Mouse (Mus musculus): Measurements from ENCODE around the gene Ctsh.
A peak's percentile ranks its signal among the peaks of the same experiment; 100 is the strongest.
"Not testable (repeated sequence)": the region's sequence is repeated elsewhere in the genome, so short reads cannot be mapped to it uniquely, and the experiment has no call there.

Gene Ctsh

DNA sequence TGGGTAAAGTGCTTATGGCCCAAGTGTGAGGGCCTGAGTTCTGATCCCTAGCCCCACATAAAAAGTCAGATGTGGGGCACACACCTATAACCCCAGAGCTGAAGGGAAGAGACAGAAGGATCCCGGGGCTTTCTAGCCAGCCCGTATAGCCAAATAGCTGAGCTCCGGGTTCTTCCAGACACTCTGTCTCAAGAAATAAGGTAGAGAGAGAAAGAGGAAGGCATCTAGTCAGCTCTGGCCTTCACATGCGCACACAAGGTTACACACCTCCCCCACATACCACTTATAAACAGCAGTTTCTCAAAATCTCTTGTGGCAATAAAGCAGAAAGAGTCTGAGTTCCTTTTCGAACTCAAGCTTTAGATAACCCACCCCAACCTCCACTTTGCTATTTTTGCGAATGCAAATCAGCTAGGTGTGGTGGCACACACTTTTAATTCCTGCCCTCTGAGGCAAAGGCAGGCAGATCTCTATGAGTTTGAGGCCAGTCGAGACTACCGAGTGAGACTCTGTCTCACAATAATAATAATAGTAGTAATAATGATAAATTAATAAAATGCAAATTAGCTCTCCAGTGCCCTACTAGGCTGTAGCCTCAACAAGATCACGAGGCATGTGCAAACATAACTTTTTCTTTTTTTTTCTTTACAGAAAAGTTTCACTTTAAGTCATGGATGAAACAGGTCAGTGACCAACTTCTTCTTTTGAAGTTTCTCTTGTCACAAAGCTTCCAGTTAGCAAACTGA, 6.0 kb downstream of the Ctsh start:
- DNase-seq (ENCODE audit: low spot score in 2 of 2), result no peak

DNA sequence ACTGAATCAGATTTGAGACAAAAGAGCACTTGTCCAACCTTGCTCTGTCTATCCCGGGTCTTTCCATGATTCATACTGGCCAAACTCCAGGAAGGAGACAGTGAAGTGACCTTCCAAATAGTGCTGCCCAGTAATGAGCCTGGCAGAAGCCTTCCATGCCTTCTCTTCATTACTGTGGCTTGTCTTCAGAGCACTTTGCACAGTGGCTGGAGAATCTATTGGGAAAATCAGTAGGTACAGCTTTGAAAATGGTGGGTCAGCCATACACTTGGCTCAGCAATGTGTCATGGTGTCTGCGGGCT, 6.6 kb downstream of the Ctsh start:
- DNase-seq (ENCODE audit: low spot score in 2 of 2), result no peak

DNA sequence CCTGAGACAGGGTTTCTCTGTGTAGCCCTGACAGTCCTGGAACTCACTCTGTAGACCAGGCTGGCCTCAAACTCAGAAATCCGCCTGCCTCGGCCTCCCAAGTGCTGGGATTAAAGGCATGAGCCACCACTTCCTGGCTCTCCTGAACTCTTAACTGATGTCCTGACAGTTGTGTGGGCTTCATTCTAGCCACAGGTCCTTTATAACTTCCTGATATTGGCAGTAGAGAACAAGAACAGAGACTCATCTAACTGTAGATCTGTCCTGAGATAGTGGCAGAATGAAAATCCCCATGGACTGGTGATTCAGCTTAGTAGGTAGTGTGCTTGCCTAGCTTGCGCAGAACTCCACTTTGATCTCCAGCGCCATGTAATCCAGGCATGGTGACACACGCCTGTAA, 7.0 kb downstream of the Ctsh start:
- not testable (repeated sequence) for DNase-seq (ENCODE audit: low spot score in 2 of 2)

DNA sequence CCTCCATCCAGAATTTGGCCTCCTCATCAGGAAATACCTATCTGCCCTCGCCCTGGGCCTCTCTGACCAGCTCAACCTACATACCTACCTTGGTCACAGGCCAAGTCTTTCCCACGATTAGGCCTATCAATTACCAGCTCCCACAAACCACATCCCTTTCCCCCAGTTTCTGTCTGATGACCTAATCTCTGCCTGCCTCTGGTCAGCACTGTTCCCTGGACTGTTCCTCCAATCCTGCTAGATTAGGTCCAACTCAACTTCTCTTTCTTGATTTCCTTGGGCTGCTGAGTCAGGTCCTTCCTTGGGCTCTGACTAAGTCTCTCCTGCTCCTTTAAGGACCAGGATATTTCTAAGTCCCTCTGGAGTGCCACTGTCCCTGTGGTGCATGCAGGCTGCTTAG, 13.4 kb downstream of the Ctsh start:
- no peak for DNase-seq (ENCODE audit: low spot score in 2 of 2)

DNA sequence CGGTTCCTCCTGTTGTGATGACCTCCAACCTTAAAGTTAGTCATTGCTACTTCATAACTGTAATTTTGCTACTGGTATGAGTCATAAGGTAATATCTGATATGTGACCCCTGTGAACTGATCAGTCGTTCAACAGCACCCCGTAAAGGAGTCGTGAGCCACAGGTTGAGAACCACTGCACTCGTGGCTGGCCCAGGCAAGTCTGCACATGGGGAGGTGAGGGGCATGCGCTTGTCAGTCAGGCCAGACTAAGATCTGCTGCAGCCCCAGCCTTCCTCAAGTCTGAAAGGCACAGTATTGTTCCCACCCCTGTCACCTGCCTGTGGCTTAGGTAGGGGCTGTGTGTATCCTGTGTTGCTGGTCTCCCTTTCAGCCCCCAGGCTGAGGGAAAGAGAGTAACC, 14.8 kb downstream of the Ctsh start:
- no peak for DNase-seq (ENCODE audit: low spot score in 2 of 2)

DNA sequence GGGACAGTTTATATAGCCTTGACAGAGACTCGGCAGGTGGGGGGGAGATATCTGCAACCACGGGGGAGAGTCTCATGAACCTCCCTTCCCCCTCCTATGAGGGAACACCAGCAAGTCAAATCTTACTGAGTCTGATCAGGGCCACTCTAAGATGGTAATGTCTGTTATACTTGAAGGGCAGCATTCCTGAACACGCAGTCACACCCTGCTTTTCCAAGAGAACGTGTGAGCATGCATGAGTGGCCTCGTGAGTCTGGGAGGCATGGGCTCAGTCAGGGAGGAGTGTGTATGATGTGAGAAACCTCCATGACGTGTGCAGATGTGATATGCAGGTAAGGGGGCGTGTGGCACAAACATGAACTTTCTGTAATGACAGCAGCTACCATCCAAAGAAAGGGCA, 15.5 kb downstream of the Ctsh start:
- DNase-seq (ENCODE audit: low spot score in 2 of 2), result no peak

DNA sequence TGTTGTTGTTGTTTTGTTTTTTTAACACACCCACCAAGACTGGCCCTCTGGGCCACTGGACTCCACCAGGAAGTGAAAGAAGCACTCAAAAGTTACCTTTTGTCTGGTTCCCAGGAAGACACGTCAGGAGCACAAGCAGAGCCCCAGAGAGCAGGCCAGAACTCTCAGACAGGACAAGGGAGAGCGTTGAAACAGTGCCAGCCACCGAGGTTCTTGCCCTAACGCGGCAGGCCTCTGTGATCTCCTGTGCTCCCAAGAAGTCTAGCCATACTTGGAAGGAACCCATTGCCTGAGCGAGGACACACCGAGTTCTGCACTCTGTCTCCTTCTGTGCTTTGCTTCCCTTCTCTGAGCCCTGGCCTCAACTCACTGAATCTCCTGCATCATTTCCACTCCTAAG, 16.2 kb downstream of the Ctsh start:
- no peak for DNase-seq (ENCODE audit: low spot score in 2 of 2)

DNA sequence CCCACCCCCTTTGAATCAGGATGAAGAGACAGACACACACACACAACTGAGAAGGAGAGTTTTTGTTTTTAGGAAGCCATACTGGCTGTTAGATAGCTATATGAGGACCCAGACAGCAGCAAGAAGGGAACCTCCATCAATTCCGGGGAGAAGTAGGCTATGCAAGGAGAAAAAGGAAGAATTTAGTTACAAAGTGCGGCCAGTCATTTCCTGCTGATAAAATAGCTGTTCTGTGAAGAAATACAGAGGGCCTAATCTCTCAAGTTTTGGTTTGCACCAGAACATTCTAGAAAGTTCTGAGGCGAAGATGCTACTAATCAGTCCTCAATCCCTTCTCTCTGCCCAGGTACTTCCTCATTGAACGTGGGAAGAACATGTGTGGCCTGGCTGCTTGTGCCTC, 21.4 kb downstream of the Ctsh start:
- DNase-seq (ENCODE audit: low spot score in 2 of 2), result no peak

DNA sequence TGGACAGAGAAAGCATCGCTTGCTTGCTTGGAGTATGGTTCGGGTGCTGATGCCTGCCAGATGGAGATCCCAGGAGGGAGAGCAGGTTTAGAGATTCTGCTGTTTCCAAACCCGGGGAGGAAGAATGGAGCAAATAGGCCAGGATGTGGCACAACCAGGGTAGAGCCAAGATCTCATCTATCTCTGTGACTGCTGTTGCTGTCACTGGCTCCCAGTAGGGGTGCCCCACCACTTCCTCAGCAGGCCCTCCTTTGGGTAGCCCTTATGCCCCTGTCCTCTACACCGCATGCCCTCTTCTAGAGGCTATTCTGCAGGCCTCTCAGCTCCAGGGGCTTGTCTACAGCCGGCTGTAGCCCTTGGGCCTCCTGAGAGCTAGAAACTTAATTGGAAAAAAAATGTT, 22.2 kb downstream of the Ctsh start:
- DNase-seq (ENCODE audit: low spot score in 2 of 2), result no peak

DNA sequence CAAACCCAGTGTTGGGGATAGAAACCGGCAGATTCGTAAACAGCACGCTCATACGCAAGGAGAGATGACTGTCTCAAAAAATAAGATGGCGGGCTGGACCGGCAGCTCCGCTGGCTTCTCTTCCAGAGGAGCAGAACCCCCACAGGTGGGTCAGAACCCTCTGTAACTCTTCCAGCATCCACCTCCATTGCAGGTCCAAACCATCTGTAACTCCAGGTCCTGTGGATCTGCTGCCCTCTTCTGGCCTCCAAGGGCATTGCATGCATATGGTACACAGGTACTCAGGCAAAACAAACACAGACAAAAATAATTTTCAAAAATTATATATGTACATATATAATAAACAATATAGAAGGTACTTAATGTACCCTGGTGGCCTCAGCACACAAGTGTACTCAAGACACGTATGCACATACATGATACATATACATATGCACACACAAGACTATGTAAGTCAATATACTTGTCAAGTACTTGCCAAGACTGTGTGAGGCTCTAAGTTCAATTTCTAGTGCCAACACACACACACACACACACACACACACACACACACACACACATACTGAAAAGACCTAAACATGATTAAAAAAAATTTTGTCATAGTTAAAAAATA, 23.0 kb downstream of the Ctsh start:
- peak; percentile 14 to 59 for DNase-seq (ENCODE audit: low spot score in 2 of 2)

DNA sequence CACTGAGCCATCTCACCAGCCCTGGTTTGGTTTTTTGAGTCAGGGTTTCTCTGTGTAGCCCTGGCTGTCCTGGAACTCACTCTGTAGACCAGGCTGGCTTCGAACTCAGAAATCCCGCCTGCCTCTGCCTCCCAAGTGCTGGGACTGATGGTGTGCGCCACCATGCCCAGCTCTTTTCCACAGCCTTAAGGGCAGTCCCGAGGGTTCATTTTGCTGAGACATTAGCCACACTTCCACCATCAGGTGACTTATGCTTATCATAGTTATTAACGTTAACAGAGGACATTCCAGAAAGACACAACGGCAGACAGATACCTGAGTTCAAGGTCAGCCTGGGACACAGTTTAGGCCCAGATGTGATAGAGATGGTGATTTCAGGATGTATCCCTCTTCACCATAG, 28.0 kb downstream of the Ctsh start:
- not testable (repeated sequence) for DNase-seq (ENCODE audit: low spot score in 2 of 2)

DNA sequence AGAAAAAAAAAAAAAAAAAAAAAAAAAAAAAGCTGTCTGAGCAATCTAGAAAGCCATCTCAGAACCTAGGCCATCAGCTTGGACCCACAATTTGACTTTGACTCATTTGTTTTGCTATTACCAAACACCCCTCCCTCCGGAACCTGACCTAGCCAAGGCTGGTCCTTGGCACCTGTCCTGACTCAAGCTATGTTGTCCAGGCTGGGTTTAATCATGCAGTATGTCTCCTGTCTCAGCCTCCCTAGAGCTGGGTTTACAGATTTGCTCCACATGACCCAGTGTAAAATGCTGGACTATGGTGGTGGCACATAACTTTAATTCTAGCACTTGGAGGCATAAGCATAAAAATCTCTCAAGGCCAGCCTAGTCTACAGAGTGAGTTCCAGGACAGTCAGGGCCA, 29.0 kb downstream of the Ctsh start:
- DNase-seq (ENCODE audit: low spot score in 2 of 2), result no peak

DNA sequence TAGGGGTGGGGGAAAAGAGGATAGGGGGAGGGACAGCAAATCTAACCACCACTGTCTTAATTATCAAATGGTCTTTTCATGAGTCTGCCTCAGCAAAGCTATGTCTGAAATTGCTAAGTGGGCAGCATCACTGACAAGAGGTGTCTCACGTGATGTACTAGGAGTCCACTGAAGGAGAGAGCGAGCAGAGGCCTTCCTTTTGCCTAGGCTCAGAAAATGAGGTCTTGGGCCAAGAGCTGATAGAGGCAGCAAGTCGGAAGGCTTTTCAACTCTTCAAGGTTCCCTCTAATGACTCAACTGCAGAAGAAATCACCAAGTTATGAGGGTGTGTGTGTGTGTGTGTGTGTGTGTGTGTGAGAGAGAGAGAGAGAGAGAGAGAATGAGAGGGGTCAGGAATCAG, 30.2 kb downstream of the Ctsh start:
- DNase-seq (ENCODE audit: low spot score in 2 of 2), result no peak

DNA sequence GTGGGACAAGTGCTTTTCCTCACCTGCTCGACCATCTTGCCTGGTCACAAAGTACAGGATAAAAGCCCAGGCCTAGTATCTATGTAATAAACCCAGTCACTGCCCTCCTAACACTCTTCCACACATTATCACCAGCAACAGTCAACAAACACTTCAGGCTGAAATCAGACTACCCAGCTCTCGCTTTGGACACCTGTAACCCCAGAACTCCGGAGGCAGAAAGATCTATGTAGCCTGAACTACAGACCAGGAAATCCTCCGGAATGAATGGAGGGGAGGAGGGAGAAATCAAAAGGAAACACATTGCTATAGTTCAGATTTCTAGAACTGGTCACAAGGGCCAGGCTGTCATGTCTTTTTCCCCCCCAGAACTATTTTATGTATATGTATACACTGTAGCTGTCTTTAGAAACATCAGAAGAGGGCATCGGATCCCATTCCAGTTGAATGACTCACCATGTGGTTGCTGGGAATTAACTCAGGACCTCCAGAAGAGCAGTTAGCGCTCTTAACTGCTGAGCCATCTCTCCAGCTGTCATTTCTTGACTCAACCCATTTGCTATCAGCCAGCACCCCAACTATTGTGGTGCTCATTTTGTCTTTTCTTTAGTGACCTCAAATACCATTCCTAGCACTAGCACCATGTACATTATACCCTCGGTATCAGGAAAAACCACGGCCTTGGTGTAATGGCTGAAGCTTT, 31.0 kb downstream of the Ctsh start:
- no peak for DNase-seq (ENCODE audit: low spot score in 2 of 2)

DNA sequence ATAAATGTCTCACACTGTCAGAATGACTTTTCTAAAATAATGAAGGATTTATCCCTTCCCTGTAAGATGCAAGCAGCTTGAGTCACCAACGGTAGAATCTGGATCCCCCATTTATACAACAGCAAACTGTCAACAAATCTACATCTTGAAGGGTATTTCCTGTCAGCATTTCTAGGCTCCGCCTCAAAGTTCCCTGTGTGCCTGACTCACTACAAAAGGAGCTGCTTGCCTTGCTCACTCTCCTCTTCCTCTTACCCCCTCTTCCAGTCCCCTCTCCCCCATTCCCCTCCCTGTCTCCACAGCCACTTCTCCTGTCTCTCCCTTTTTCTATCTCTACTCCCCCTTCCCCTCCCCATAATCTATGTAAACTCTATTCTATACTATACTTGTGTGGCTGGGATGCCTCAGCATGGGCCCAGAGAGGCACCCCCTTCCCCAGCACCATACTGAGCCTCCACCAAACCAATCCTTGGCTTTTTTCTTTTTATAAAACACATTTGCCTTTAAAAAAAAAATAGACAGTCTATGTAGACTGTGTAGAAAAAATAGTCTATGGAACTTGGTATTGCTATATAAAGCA, 34.0 kb downstream of the Ctsh start:
- no peak for DNase-seq (ENCODE audit: low spot score in 2 of 2)

DNA sequence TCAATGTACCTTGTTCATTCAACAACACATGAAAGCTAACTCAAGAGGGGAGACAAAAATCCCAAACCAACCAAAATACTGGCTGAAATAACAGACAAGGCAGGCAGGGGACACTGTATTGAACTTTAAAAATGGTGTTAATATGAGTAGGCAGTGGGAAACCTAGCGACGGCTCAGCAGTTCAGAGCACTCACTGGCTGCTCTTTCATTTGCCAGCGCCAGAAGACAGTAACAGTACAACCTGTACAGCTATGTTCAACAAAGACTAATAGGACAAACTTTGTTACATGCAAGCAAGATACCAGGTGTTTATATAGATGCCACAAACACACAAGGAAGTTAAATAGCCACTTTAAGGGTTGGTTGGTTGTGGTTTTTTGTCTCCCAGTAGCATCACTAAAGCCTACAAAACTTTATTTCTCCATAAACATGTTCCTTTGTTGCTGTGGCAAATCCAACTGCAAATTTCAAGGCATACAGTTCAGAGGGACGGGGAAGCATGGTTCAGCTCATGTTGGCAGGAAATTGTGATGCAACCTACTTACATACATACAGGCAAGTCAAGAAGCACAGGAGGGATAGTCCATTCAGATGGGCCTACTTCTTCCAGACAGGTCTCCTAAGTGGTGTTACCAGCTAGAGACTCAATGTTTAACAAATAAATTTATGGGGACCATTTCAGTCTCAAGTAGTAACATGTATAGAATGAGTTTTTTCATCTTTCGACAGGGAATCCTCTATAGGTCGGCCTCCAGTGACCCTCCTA, 35.6 kb downstream of the Ctsh start:
- DNase-seq (ENCODE audit: low spot score in 2 of 2), result no peak

DNA sequence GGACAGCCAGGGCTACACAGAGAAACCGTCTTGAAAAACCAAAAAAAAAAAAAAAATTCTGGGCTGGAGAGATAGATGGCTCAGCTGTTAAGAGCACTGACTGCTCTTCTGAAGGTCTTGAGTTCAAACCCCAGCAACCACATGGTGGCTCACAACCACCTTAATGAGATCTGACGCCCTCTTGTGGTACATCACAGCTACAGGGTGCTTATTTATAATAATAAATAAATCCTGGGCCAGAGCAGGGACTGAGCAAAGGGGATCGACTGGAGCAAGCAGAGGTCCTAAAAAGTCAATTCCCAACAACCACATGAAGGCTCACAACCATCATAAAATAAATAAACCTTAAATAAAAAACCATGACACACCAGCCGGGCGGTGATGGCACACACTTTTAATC, 45.0 kb downstream of the Ctsh start:
- DNase-seq (ENCODE audit: low spot score in 2 of 2), result no peak

DNA sequence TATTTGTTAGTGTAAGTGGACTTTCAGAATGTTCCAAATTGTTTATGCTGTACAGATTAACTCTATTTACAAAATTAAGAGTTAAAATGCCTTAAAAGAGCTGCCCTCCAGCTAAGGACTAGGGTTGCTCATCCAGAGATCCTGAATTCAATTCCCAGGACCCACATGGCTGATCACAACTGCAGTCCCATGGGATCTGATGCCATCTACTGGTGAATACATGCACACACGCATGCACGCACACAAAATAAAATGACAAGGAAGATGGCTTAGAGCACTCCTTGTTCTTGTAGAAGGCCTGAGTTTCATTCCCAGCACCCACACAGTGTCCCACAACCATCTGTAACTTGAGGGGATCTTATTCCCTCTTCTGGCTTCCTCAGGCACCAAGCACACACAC, 46.8 kb downstream of the Ctsh start:
- no peak for DNase-seq (ENCODE audit: low spot score in 2 of 2)

DNA sequence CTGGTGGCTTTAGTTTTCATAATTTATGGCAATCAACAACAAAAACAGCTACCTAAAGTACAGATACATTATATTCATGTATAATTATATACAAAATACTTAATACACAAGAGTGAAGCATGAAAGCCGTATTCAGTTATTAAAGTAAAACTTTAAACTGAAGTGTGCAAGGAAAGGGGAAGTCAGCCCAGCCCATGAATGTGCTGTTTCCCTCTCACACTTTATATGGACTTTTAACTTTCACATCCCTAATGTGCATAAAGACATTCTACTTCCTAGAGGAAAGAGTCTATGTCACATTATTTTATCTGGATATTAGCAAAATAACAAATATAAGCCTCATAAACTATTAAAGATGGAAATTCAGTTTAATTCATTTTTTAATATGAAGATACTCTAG, 51.5 kb downstream of the Ctsh start:
- no peak for DNase-seq (ENCODE audit: low spot score in 2 of 2)

DNA sequence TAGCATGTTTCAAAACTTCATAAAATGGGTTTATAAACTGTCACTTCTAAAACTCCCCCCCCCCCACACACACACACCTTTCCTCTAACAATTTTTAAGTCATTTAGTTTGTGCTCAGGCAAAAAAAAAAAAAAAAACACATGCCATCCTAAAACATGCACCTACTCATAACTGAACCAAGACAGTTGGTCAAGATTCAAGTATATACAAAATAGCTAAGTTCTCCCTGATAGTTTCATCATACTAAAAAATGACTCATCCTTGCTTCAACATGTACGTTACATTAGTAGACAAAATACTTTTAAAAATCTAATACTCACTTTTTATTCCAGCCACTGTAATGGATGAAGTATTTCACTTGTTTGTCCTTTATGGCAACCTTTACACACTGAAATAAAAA, 53.0 kb downstream of the Ctsh start:
- no peak for DNase-seq (ENCODE audit: low spot score in 2 of 2)

DNA sequence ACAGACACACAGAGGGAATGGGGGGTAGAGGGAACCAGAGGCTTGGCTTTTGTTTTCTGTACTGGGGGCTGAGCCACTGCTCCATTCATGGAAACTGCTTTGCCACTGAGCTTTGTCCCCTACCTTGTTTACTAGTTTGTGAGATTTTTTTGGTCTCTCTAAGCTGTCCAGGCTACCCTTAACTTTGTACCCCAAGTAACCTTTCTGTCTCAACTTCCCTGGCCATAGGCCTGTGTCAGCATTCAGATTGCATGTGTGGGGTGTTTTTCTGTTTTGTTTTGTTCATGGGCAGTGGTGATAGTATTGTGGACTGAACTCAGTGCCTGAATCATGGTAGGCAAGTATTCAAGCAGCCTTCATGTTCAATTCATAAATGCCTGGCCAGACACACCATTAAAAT, 54.3 kb downstream of the Ctsh start:
- DNase-seq (ENCODE audit: low spot score in 2 of 2), result no peak

DNA sequence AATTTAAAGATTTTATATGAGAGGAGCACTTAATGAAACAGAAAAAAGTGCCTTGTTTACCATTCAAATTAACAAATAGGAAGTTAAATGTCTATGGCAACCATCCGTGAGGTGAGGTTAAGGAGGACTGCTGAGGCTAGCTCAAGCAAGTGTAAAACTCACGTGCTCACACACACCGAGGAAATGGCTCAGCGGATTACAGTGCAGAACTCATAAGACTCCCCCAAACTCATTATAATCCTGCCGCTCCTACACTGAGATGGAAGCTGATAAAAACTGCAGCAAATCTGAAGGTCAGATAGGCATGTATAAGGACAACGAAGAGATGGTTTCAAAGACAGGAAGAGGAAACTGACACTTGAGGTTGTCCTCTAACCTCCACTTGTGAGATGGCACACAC, 55.4 kb downstream of the Ctsh start:
- DNase-seq (ENCODE audit: low spot score in 2 of 2), result no peak

All from thymus, postnatal 10 days (tissue).